Mouse (Mus musculus) myocyte (in vitro differentiated cells): ENCODE results near the gene Lrrc4. TPM values are rescaled to one million over a fixed set of nuclear protein-coding genes. Genes with fewer than 3 reads are reported as not detected.

ENCODE experiments used
- H3K27me3 ChIP-seq: one replicate; pipeline ENCODE4 v1.6.1; 2011; ENCODE audit not compliant: control insufficient read depth, insufficient read depth, insufficient read length
- H3K36me3 ChIP-seq: one replicate; pipeline ENCODE4 v1.6.1; 2011; ENCODE audit not compliant: control insufficient read depth, insufficient read depth
- H3K4me2 ChIP-seq: one replicate; pipeline ENCODE4 v1.6.1; 2011; ENCODE audit warnings: low read depth, control low read depth
- H3K4me3 ChIP-seq: one replicate; pipeline ENCODE4 v1.5.1; 2011; ENCODE audit warnings: mild to moderate bottlenecking, control low read depth, moderate library complexity
- H3K79me2 ChIP-seq: one replicate; pipeline ENCODE4 v1.6.1; 2011; ENCODE audit not compliant: control insufficient read depth, insufficient read depth
- H3ac ChIP-seq: one replicate; pipeline ENCODE4 v1.6.1; 2011; ENCODE audit not compliant: control insufficient read depth, insufficient read length
- CEBPB ChIP-seq: IDR thresholded peaks from 2 replicates; pipeline ENCODE4 v1.6.1; 2011; ENCODE audit warnings: mild to moderate bottlenecking, moderate library complexity; ENCODE audit not compliant: poor library complexity, insufficient read depth, severe bottlenecking
- E2F4 ChIP-seq: IDR thresholded peaks from one replicate; pipeline ENCODE4 v1.6.1; 2011; ENCODE audit warnings: mild to moderate bottlenecking, control low read depth, moderate library complexity; ENCODE audit not compliant: insufficient read depth
- MAX ChIP-seq: IDR thresholded peaks from one replicate; pipeline ENCODE4 v1.6.1; 2011; ENCODE audit warnings: low read depth, mild to moderate bottlenecking, control low read depth
- MYOD1 ChIP-seq, 3 experiments: IDR thresholded peaks; one replicate each; pipeline ENCODE4 v1.6.1; 2011; ENCODE audit warnings: control low read depth in 2 of 3, low read depth in 2 of 3, mild to moderate bottlenecking in 2 of 3, moderate library complexity in 1 of 3; ENCODE audit not compliant: insufficient read length in 2 of 3, control insufficient read depth in 1 of 3
- MYOG ChIP-seq, 3 experiments: IDR thresholded peaks; one replicate each; pipeline ENCODE4 v1.6.1; 2011; ENCODE audit warnings: control low read depth in 2 of 3, low read depth in 2 of 3, mild to moderate bottlenecking in 2 of 3; ENCODE audit not compliant: insufficient read length in 2 of 3, control insufficient read depth in 1 of 3, insufficient read depth in 1 of 3
- POLR2A ChIP-seq: IDR thresholded peaks from one replicate; pipeline ENCODE4 v1.6.1; 2011; ENCODE audit warnings: low read depth, mild to moderate bottlenecking, control low read depth, moderate library complexity; ENCODE audit not compliant: insufficient read length
- POLR2AphosphoS2 ChIP-seq: IDR thresholded peaks from one replicate; pipeline ENCODE4 v1.6.1; 2011; ENCODE audit warnings: low read depth, control low read depth; ENCODE audit not compliant: insufficient read length
- REST ChIP-seq: IDR thresholded peaks from one replicate; pipeline ENCODE4 v1.6.1; 2011; ENCODE audit warnings: mild to moderate bottlenecking, control low read depth, moderate library complexity; ENCODE audit not compliant: insufficient read depth, insufficient read length
- SRF ChIP-seq: IDR thresholded peaks from one replicate; pipeline ENCODE4 v1.6.1; 2011; ENCODE audit warnings: low read depth; ENCODE audit not compliant: control insufficient read depth, insufficient read length
- TCF12 ChIP-seq: IDR thresholded peaks from one replicate; pipeline ENCODE4 v1.6.1; 2011; ENCODE audit warnings: mild to moderate bottlenecking, control low read depth; ENCODE audit not compliant: poor library complexity, insufficient read depth, severe bottlenecking
- TCF3 ChIP-seq: IDR thresholded peaks from one replicate; pipeline ENCODE4 v1.6.1; 2011; ENCODE audit warnings: low read depth, control low read depth; ENCODE audit not compliant: insufficient read length
- USF1 ChIP-seq: IDR thresholded peaks from one replicate; pipeline ENCODE4 v1.6.1; 2011; ENCODE audit warnings: low read depth, mild to moderate bottlenecking, control low read depth, moderate library complexity
- polyA plus RNA-seq: library from polyadenylated mRNA; unstranded; fragments of >200 nt; fragmentation: generic; extraction: Trizol; gene quantifications from one replicate; pipeline ENCODE4 v1.2.1, GENCODE M21; 2012; ENCODE audit warnings: missing spikeins

Lrrc4 gene
- polyA plus RNA-seq, 1 experiment, result 0.72 TPM

DNA sequence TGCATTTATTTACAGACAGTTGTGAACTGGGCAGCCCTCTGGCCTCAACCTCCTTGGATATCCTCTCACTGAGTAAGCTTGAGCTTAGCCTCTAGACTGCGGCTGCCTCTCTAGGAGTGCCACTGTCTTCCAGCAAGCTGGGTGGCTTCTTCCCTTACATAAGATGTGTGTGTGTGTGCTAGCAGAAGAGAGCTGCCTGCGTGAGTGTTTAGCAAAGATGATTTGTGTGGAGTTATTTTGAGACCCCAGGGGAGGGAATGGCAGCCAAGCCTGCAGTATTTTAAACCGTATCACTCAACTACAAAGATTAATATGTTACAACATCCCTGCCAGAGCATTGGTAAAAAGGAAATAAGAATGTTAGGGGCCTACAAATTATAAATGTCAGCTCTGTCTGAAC is 49.9 kb downstream of the Lrrc4 start:
- Histone ChIP-seq H3K4me2 (no peak overlapping the region), H3ac (no peak overlapping the region), H3K4me3 (no peak overlapping the region), H3K27me3 (no peaks in the 10 kb centered on the region), H3K79me2 (no peaks in the 10 kb centered on the region), H3K36me3 (peaks cover 8% of the 10 kb centered on the region)
- TF ChIP-seq POLR2A (no peak), MYOG (IDR thresholded peaks at IDR 0.05; ENCODE audit: control insufficient read depth in 1 of 3, insufficient read depth in 1 of 3, insufficient read length in 2 of 3, low read depth in 2 of 3) (no peak), MAX (no peak), E2F4 (no peak), POLR2AphosphoS2 (no peak), MYOD1 (IDR thresholded peaks at IDR 0.05; ENCODE audit: control insufficient read depth in 1 of 3, insufficient read length in 2 of 3, low read depth in 2 of 3) (no peak), USF1 (no peak), TCF3 (no peak), TCF12 (no peak), CEBPB (no peak), REST (no peak), SRF (no peak)

DNA sequence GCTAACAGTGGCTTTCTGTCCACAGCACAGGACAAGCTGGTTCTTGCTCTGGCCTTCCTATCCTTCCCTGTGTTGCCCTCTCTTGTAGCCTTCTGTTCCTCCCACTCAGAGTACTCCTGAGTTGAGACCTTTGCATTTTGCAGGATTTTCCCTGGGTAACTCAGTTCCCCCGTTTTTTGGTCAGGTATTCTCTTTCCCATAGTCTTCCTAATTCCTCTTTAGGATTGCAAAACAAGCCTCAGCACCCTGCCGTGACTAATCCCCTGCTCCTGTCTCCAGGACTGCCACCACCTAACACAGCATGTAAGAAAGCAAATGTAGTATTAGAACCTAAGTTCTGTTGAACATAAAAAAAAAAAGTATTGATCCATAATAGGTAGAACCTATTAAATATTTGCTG is 60.2 kb downstream of the Lrrc4 start:
- Histone ChIP-seq H3ac (no peak overlapping the region), H3K4me2 (no peak overlapping the region)
- TF ChIP-seq MYOD1 (IDR thresholded peaks at IDR 0.05; ENCODE audit: control insufficient read depth in 1 of 3, insufficient read length in 2 of 3, low read depth in 2 of 3) (no peak), TCF3 (no peak), SRF (no peak), POLR2AphosphoS2 (no peak), MYOG (IDR thresholded peaks at IDR 0.05; ENCODE audit: control insufficient read depth in 1 of 3, insufficient read depth in 1 of 3, insufficient read length in 2 of 3, low read depth in 2 of 3) (no peak), TCF12 (no peak), USF1 (no peak), POLR2A (no peak), MAX (no peak), E2F4 (no peak), CEBPB (no peak), REST (no peak)

DNA sequence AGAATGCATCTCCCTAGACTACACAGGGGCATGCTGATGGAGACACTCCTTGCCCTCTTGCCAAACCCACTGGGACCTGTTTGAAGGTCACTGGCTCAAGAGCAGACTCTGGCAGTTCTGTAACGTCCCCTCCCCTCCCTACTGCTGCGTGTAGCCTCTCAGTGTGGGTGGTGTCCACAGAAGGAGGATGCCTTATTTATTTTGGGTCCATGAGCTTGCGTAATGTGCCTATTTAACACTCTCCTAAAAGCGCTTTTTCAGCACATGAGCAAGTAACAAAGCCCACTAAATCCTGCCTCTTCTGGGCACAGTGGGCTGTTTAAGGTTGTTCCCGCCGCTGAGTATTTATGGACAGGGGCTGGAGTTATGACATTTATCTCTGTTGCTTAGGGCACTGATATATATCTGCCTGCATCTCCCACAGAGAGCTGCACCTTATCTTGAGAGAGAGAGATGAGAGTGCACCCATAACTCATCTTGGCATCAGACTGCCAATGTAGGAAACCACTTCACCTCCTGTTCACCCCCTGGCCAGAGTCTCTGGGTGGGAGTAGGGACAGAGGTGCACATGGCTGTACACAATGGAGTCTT is 63.6 kb downstream of the Lrrc4 start:
- peaks cover 15% of the 10 kb centered on the region for H3K36me3 ChIP-seq

More for the DNA sequence above, 60.2 kb downstream of the Lrrc4 start:
- Histone ChIP-seq H3K4me3 (no peak overlapping the region), H3K27me3 (no peaks in the 10 kb centered on the region), H3K79me2 (no peaks in the 10 kb centered on the region), H3K36me3 (peaks cover 23% of the 10 kb centered on the region)

DNA sequence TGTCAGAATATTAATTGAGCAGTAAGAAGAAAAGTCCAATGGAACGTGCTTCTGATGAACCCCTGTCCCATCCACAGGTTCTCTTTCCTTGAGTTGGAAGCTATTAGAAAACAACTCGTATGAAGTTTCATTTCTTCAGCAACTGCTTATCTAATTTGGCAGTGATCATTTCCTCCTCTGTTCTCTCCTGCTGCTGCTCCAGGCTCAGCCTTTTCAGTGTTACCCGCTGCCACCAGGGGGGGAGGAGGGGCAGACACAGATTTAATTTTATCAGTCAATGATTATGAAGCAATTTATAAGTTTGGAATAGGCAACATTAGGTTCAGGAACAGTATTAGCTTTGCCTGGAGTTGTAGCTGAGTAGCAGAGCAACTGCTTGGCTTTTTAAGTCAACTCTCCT is 64.9 kb downstream of the Lrrc4 start:
- Histone ChIP-seq H3K27me3 (no peaks in the 10 kb centered on the region), H3K4me3 (no peak overlapping the region), H3ac (no peak overlapping the region), H3K36me3 (peaks cover 15% of the 10 kb centered on the region), H3K79me2 (no peaks in the 10 kb centered on the region), H3K4me2 (no peak overlapping the region)
- no peak for TF ChIP-seq TCF12
- TF ChIP-seq POLR2AphosphoS2, result no peak
- no peak for TF ChIP-seq MYOG (IDR thresholded peaks at IDR 0.05; ENCODE audit: control insufficient read depth in 1 of 3, insufficient read depth in 1 of 3, insufficient read length in 2 of 3, low read depth in 2 of 3)
- TF ChIP-seq REST, result no peak
- TF ChIP-seq POLR2A, result no peak
- TF ChIP-seq CEBPB, result no peak
- no peak for TF ChIP-seq SRF
- no peak for TF ChIP-seq TCF3
- no peak for TF ChIP-seq USF1
- no peak for TF ChIP-seq E2F4
- no peak for TF ChIP-seq MAX
- TF ChIP-seq MYOD1 (IDR thresholded peaks at IDR 0.05; ENCODE audit: control insufficient read depth in 1 of 3, insufficient read length in 2 of 3, low read depth in 2 of 3), result no peak

More for the DNA sequence above, 63.6 kb downstream of the Lrrc4 start:
- no peak overlapping the region for H3K4me2 ChIP-seq
- H3K4me3 ChIP-seq, result no peak overlapping the region
- TF ChIP-seq MYOD1 (IDR thresholded peaks at IDR 0.05; ENCODE audit: control insufficient read depth in 1 of 3, insufficient read length in 2 of 3, low read depth in 2 of 3) (no peak), POLR2A (no peak)
- H3K79me2 ChIP-seq, result no peaks in the 10 kb centered on the region
- H3ac ChIP-seq, result no peak overlapping the region
- no peaks in the 10 kb centered on the region for H3K27me3 ChIP-seq
